Mouse (Mus musculus): ENCODE results near the gene Prkcg. TPM values are rescaled to one million over a fixed set of nuclear protein-coding genes. Genes with fewer than 3 reads are reported as not detected.

Gene Prkcg
- 0.16 and 0.35 TPM in 2 replicates for polyA plus RNA-seq (2016; fragmentation: Nextera tagmentation; extraction: Ambion mirVana)

GRCm38 (mm10) chr7:3288976-3289970 lies at the start of gene Prkcg, which contains the start of gene Myadm:
Gene Prkcg, plus strand, starts transcription at chr7:3289179.
Gene Myadm, plus strand, starts transcription at chr7:3289080.
- Histone ChIP-seq H3K4me3 (peak within 1 kb of the TSS; percentile 68), H3K27me3 (ENCODE audit: insufficient read depth, poor library complexity, severe bottlenecking) (no peaks in the 10 kb centered on the region), H3K4me1 (peaks cover 24% of the 10 kb centered on the region), H3K36me3 (peaks cover 9% of the 10 kb centered on the region; the same call in 1 of the 2 replicates), H3K9me3 (no peaks in the 10 kb centered on the region; the same call in 1 of the 2 replicates), H3K27ac (peak within 1 kb of the TSS; percentile 93)
- WGBS = 2% methylated on average over 30 of the region's 30 CpGs
- peak; percentile 90 for DNase-seq (ENCODE audit: low spot score)

GRCm38 (mm10) chr7:3239193-3239592 lies 49.8 kb upstream of the Prkcg start:
- no peak overlapping the region for H3K4me3 ChIP-seq
- H3K9me3 ChIP-seq = no peaks in the 10 kb centered on the region
- DNase-seq (ENCODE audit: low spot score) = no peak
- no peaks in the 10 kb centered on the region for H3K27me3 ChIP-seq (ENCODE audit: insufficient read depth, poor library complexity, severe bottlenecking)
- H3K4me1 ChIP-seq = no peaks in the 10 kb centered on the region
- H3K36me3 ChIP-seq = no peaks in the 10 kb centered on the region
- H3K27ac ChIP-seq = no peak overlapping the region
- WGBS = 69% methylated on average over 2 of the region's 2 CpGs

- H3K4me1 ChIP-seq = peaks cover 11% of the 10 kb centered on the region; the same call in 1 of the 2 replicates
- no peak for DNase-seq (ENCODE audit: low spot score)
- no peaks in the 10 kb centered on the region for H3K36me3 ChIP-seq
- no peaks in the 10 kb centered on the region for H3K9me3 ChIP-seq
- 71% methylated on average over 3 of the region's 3 CpGs for WGBS
- 0 out of 2 replicates have a peak, but pooled peaks cover 8% of the 10 kb centered on the region for H3K27me3 ChIP-seq (ENCODE audit: insufficient read depth, poor library complexity, severe bottlenecking)
- no peak overlapping the region for H3K27ac ChIP-seq
- no peak overlapping the region for H3K4me3 ChIP-seq
Observed at GRCm38 (mm10) chr7:3260701-3261100, 28.3 kb upstream of the Prkcg start.

- 60% methylated on average over 4 of the region's 4 CpGs for WGBS
- no peak for DNase-seq (ENCODE audit: low spot score)
- H3K36me3 ChIP-seq = no peaks in the 10 kb centered on the region
- H3K27ac ChIP-seq = no peak overlapping the region
- no peak overlapping the region for H3K4me3 ChIP-seq
- 0 out of 2 replicates have a peak, but pooled peaks cover 8% of the 10 kb centered on the region for H3K27me3 ChIP-seq (ENCODE audit: insufficient read depth, poor library complexity, severe bottlenecking)
- peaks cover 11% of the 10 kb centered on the region; the same call in 1 of the 2 replicates for H3K4me1 ChIP-seq
- H3K9me3 ChIP-seq = no peaks in the 10 kb centered on the region
Observed at GRCm38 (mm10) chr7:3261446-3261845, 27.5 kb upstream of the Prkcg start.

GRCm38 (mm10) chr7:3262789-3263188 lies 26.2 kb upstream of the Prkcg start:
- 34% methylated on average over 2 of the region's 2 CpGs for WGBS
- no peak for DNase-seq (ENCODE audit: low spot score)
- no peak overlapping the region for H3K4me3 ChIP-seq
- 0 out of 2 replicates have a peak, but pooled peaks cover 8% of the 10 kb centered on the region for H3K27me3 ChIP-seq (ENCODE audit: insufficient read depth, poor library complexity, severe bottlenecking)
- no peaks in the 10 kb centered on the region for H3K9me3 ChIP-seq
- H3K27ac ChIP-seq = no peak overlapping the region
- H3K4me1 ChIP-seq = peaks cover 11% of the 10 kb centered on the region; the same call in 1 of the 2 replicates
- no peaks in the 10 kb centered on the region for H3K36me3 ChIP-seq

- Histone ChIP-seq H3K4me1 (peaks cover 11% of the 10 kb centered on the region; the same call in 1 of the 2 replicates), H3K9me3 (no peaks in the 10 kb centered on the region), H3K4me3 (peak overlapping the region; percentile 49), H3K36me3 (no peaks in the 10 kb centered on the region), H3K27me3 (ENCODE audit: insufficient read depth, poor library complexity, severe bottlenecking) (0 out of 2 replicates have a peak, but pooled peaks cover 8% of the 10 kb centered on the region), H3K27ac (peak overlapping the region; percentile 32; the same call in 1 of the 2 replicates)
- DNase-seq (ENCODE audit: low spot score) = no peak
- 22% methylated on average over 22 of the region's 22 CpGs for WGBS
Observed at GRCm38 (mm10) chr7:3264390-3265022, 24.5 kb upstream of the Prkcg start.

GRCm38 (mm10) chr7:3265311-3265710 lies 23.7 kb upstream of the Prkcg start:
- Histone ChIP-seq H3K9me3 (no peaks in the 10 kb centered on the region), H3K27me3 (ENCODE audit: insufficient read depth, poor library complexity, severe bottlenecking) (0 out of 2 replicates have a peak, but pooled peaks cover 8% of the 10 kb centered on the region), H3K4me3 (peak overlapping the region; percentile 49), H3K36me3 (no peaks in the 10 kb centered on the region), H3K27ac (no peak overlapping the region), H3K4me1 (peaks cover 11% of the 10 kb centered on the region; the same call in 1 of the 2 replicates)
- WGBS = 57% methylated on average over 6 of the region's 6 CpGs
- DNase-seq (ENCODE audit: low spot score) = no peak

GRCm38 (mm10) chr7:3267261-3267660 lies 21.7 kb upstream of the Prkcg start:
- 54% methylated on average over 3 of the region's 3 CpGs for WGBS
- no peak for DNase-seq (ENCODE audit: low spot score)
- peaks cover 11% of the 10 kb centered on the region; the same call in 1 of the 2 replicates for H3K4me1 ChIP-seq
- H3K27me3 ChIP-seq (ENCODE audit: insufficient read depth, poor library complexity, severe bottlenecking) = 0 out of 2 replicates have a peak, but pooled peaks cover 8% of the 10 kb centered on the region
- no peaks in the 10 kb centered on the region for H3K36me3 ChIP-seq
- H3K9me3 ChIP-seq = no peaks in the 10 kb centered on the region
- no peak overlapping the region for H3K27ac ChIP-seq
- H3K4me3 ChIP-seq = no peak overlapping the region

GRCm38 (mm10) chr7:3267888-3268287 lies 21.1 kb upstream of the Prkcg start:
- H3K4me3 ChIP-seq = no peak overlapping the region
- H3K27ac ChIP-seq = no peak overlapping the region
- H3K27me3 ChIP-seq (ENCODE audit: insufficient read depth, poor library complexity, severe bottlenecking) = 0 out of 2 replicates have a peak, but pooled peaks cover 8% of the 10 kb centered on the region
- peaks cover 11% of the 10 kb centered on the region; the same call in 1 of the 2 replicates for H3K4me1 ChIP-seq
- no peak for DNase-seq (ENCODE audit: low spot score)
- whole genome bisulfite sequencing = 64% methylated on average over 8 of the region's 8 CpGs
- no peaks in the 10 kb centered on the region for H3K36me3 ChIP-seq
- H3K9me3 ChIP-seq = no peaks in the 10 kb centered on the region

- Histone ChIP-seq H3K27me3 (ENCODE audit: insufficient read depth, poor library complexity, severe bottlenecking) (0 out of 2 replicates have a peak, but pooled peaks cover 8% of the 10 kb centered on the region), H3K4me1 (peaks cover 11% of the 10 kb centered on the region; the same call in 1 of the 2 replicates)
- 37% methylated on average over 3 of the region's 3 CpGs for WGBS
Observed at GRCm38 (mm10) chr7:3268291-3268690, 20.7 kb upstream of the Prkcg start.

GRCm38 (mm10) chr7:3272206-3272605 lies 16.8 kb upstream of the Prkcg start:
- 87% methylated on average over 9 of the region's 9 CpGs for WGBS
- H3K9me3 ChIP-seq = no peaks in the 10 kb centered on the region
- peaks cover 4% of the 10 kb centered on the region; the same call in 1 of the 2 replicates for H3K4me1 ChIP-seq
- no peak overlapping the region for H3K27ac ChIP-seq
- H3K27me3 ChIP-seq (ENCODE audit: insufficient read depth, poor library complexity, severe bottlenecking) = no peaks in the 10 kb centered on the region
- no peaks in the 10 kb centered on the region for H3K36me3 ChIP-seq
- DNase-seq (ENCODE audit: low spot score) = no peak
- no peak overlapping the region for H3K4me3 ChIP-seq

More at GRCm38 (mm10) chr7:3268291-3268690, 20.7 kb upstream of the Prkcg start:
- Histone ChIP-seq H3K27ac (no peak overlapping the region), H3K36me3 (no peaks in the 10 kb centered on the region), H3K4me3 (no peak overlapping the region), H3K9me3 (no peaks in the 10 kb centered on the region)
- DNase-seq (ENCODE audit: low spot score) = no peak

GRCm38 (mm10) chr7:3275455-3276170 lies 13.4 kb upstream of the Prkcg start:
- H3K9me3 ChIP-seq = no peaks in the 10 kb centered on the region
- no peaks in the 10 kb centered on the region for H3K36me3 ChIP-seq
- H3K27me3 ChIP-seq (ENCODE audit: insufficient read depth, poor library complexity, severe bottlenecking) = no peaks in the 10 kb centered on the region
- WGBS = 34% methylated on average over 6 of the region's 6 CpGs
- H3K4me3 ChIP-seq = no peak overlapping the region
- no peak for DNase-seq (ENCODE audit: low spot score)
- H3K4me1 ChIP-seq = peaks cover 11% of the 10 kb centered on the region
- H3K27ac ChIP-seq = peak overlapping the region; percentile 75

Measured in heart, embryonic 10.5 days (tissue).